Mouse (Mus musculus) neural tube, embryonic 13.5 days (tissue): ENCODE measurements around the gene Klf3. TPM values are rescaled to one million over a fixed set of nuclear protein-coding genes. Genes with fewer than 3 reads are reported as not detected.
A peak's percentile ranks its signal among the peaks of the same experiment; 100 is the strongest.

Experiments used
- ATAC-seq: fragments of 200-750 bp; cut with Nextera tagmentation; 2 replicates; pipeline ENCODE4 v1.8.0; 2017; ENCODE audit warnings: low read depth, mild to moderate bottlenecking, moderate TSS enrichment, moderate library complexity
- H3K27ac ChIP-seq: fragments of 300-500 bp; sonication (generic); replicated peaks from 2 replicates; pipeline ENCODE4 v1.5.1; 2015; ENCODE audit warnings: moderate library complexity, mild to moderate bottlenecking, inconsistent platforms
- H3K27me3 ChIP-seq: fragments of 300-500 bp; sonication (generic); 2 replicates; pipeline ENCODE4 v1.6.1; 2015; ENCODE audit warnings: mild to moderate bottlenecking, inconsistent platforms
- H3K36me3 ChIP-seq: fragments of 300-500 bp; sonication (generic); 2 replicates; pipeline ENCODE4 v1.6.1; 2015; ENCODE audit warnings: mild to moderate bottlenecking, inconsistent platforms
- H3K4me1 ChIP-seq: fragments of 300-500 bp; sonication (generic); replicated peaks from 2 replicates; pipeline ENCODE4 v1.6.1; 2015; ENCODE audit warnings: inconsistent platforms
- H3K4me2 ChIP-seq: fragments of 300-500 bp; sonication (generic); 2 replicates; pipeline ENCODE4 v1.6.1; 2015; ENCODE audit warnings: inconsistent platforms, mild to moderate bottlenecking, moderate library complexity
- H3K4me3 ChIP-seq: fragments of 300-500 bp; sonication (generic); 2 replicates; pipeline ENCODE4 v1.5.1; 2015; ENCODE audit warnings: mild to moderate bottlenecking, inconsistent platforms
- H3K9ac ChIP-seq: fragments of 300-500 bp; sonication (generic); 2 replicates; pipeline ENCODE4 v1.6.1; 2015; ENCODE audit warnings: moderate library complexity, mild to moderate bottlenecking, inconsistent platforms
- H3K9me3 ChIP-seq: fragments of 300-500 bp; sonication (generic); 2 replicates; pipeline ENCODE4 v1.6.1; 2016; ENCODE audit warnings: inconsistent platforms
- WGBS: fragments of 180-500 bp; shearing (Covaris S2); methylation state at CpG from one replicate; pipeline ENCODE4 v1.1.7; 2015; 5-methylcytosine and 5-hydroxymethylcytosine counted together
- polyA plus RNA-seq: library from polyadenylated mRNA; unstranded; fragments of >200 nt; fragmentation: Nextera tagmentation; extraction: Ambion mirVana; gene quantifications from 2 replicates; pipeline ENCODE4 v1.2.1, GENCODE M21; 2015

Gene Klf3
- polyA plus RNA-seq = 23.8 and 25.3 TPM in 2 replicates

DNA sequence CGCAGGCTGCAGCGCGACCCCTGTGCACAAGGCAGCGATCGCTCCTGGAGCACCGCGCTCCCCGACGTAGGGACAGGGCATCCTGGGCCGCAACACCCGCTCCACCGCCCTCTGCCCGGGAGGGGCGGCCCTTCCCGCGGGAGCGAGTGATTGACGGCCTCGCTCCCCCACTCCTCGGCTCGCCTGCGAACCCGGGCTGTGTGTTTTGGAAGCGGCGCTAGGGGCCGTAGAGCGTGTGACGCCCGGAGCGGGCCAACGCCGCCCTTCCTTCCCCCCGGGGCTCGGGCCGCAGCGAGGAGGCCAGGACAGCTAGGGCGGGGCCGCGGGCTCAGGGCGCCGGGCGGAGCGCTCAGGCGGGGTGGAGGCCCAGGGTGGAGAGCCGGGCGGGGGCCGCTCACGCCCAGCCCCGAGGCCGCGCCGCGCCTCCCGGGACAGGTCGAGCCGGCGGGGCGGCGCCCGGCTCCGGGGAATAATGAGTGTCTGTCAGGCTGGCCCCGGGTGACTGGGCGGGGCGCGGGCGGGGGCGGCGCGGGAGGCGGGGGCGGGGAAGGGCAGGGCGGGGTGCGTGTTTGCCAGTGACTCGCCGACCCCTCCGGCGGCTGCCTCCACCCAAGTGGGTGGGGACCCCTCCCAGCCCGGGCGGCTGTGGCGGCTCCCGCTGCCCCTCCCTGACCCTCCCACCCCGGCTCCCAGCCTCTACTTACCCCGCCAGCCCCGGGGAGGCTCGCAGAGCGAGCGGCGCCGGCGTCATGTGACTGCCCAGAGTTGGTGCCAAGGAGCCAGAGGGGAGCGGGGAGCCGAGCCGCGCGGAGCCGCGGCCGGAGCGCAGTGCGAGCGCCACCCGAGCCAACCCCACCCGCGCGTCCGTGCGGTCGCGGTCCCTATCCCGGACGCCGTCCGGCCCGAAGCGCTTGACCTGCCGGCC lies at the start of gene Klf3:
Gene Klf3, plus strand, starts transcription at position 594 of the 925 bp plus-strand sequence.
- no peaks in the 10 kb centered on the region for H3K36me3 ChIP-seq
- H3K27me3 ChIP-seq = no peaks in the 10 kb centered on the region
- H3K4me1 ChIP-seq = peaks cover 30% of the 10 kb centered on the region
- peak; percentile 93 for ATAC-seq
- peak within 1 kb of the TSS; percentile 88 for H3K9ac ChIP-seq
- under 1% methylated on average over 108 of the region's 116 CpGs for WGBS
- peak within 1 kb of the TSS; percentile 93 for H3K27ac ChIP-seq
- peak within 1 kb of the TSS; percentile 79 for H3K4me3 ChIP-seq
- 0 out of 2 replicates have a peak, but pooled peaks cover 4% of the 10 kb centered on the region for H3K9me3 ChIP-seq
- peak within 1 kb of the TSS; percentile 88 for H3K4me2 ChIP-seq

DNA sequence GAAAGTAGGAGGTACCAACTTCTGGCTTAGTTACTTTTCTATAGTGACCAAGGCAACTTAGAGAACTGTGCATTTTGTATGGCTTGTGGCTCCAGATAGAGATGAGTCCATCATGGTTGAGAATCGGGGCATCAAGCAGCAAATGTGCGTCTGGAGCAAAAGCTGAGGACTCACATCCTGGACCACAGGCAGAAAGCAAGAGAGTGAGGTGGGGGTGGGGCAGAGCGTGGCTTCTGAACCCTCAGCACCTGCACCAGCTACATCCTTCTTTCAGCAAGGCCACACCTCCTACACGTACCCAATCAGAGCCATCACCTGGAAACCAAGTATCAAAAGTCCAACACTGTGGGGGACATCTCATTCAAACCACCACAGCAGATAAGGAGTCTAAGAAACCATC lies 40.9 kb upstream of the Klf3 start:
- no peak overlapping the region for H3K9ac ChIP-seq
- no peaks in the 10 kb centered on the region for H3K27me3 ChIP-seq
- H3K4me3 ChIP-seq = no peak overlapping the region
- H3K4me2 ChIP-seq = no peak overlapping the region
- no peaks in the 10 kb centered on the region for H3K9me3 ChIP-seq
- no peaks in the 10 kb centered on the region for H3K4me1 ChIP-seq
- ATAC-seq = no peak
- no peak overlapping the region for H3K27ac ChIP-seq
- no peaks in the 10 kb centered on the region for H3K36me3 ChIP-seq
- WGBS = 91% methylated on average over 4 of the region's 4 CpGs

DNA sequence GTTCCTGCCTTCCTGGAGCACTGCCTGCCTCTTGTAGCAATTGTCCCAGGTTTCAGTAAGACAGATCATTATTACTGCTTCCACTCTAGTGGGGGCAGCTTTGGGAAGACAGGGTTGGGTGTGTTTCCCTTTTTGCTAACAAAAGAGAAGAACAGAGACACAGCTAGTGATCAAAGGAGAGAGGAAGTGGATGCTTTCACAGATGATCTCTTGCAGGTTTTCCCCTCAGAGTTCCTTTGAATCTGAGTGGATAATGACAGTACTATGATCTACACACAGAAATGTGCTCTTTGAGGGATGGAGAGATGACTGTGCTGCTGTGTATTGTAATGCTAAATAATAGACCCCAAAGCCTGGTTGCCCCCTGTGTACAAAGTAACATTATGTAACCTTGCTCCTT lies 38.7 kb upstream of the Klf3 start:
- H3K4me3 ChIP-seq = no peak overlapping the region
- ATAC-seq = no peak

DNA sequence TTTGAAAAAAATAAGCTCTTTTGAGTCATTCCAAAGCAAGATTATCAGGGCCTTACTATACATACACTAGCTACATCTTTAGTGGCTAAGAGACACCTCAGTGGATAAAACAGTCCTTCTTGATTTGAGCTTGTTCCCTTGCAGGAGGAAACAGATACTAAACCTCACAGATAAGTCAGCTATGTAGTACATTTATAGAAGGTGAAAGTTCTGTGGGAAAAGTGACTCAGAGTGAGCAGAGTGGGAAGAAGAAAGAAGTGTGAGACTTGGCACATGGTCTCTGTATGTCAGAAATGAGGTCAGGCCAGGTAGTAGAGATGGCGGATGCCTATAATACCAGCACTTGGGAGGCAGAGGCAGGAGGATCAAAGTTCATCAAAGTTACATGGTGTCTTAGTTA lies 37.4 kb upstream of the Klf3 start:
- no peaks in the 10 kb centered on the region for H3K27me3 ChIP-seq
- no peak overlapping the region for H3K4me2 ChIP-seq
- WGBS = 97% methylated on average over 1 of the region's 1 CpGs
- H3K36me3 ChIP-seq = no peaks in the 10 kb centered on the region
- H3K27ac ChIP-seq = no peak overlapping the region
- peaks cover 10% of the 10 kb centered on the region; the same call in 1 of the 2 replicates for H3K9me3 ChIP-seq
- no peak for ATAC-seq
- H3K4me1 ChIP-seq = no peaks in the 10 kb centered on the region
- no peak overlapping the region for H3K4me3 ChIP-seq
- no peak overlapping the region for H3K9ac ChIP-seq

More for the DNA sequence above, 38.7 kb upstream of the Klf3 start:
- Histone ChIP-seq H3K4me2 (no peak overlapping the region), H3K27me3 (no peaks in the 10 kb centered on the region), H3K9ac (no peak overlapping the region), H3K36me3 (no peaks in the 10 kb centered on the region), H3K27ac (no peak overlapping the region), H3K9me3 (peaks cover 10% of the 10 kb centered on the region; the same call in 1 of the 2 replicates), H3K4me1 (no peaks in the 10 kb centered on the region)

DNA sequence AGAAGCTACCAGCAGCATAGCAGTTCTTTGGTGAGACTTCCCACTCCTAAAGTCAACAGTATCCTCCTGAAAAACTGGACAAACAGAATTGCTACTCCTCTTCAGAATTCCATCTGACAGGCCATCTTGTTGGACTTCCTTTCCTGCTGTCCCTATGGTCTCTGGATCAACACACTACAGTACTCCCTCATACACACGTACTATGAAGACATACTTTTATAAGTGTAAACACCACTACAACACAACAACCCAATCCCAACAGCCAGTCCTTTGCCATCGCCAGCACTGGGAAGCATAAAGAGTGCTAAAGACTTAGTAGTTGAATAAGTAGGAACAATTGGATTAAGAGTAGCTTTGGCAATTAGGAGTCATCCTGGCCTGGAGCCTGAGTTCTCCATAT lies 36.6 kb upstream of the Klf3 start:
- H3K4me3 ChIP-seq = no peak overlapping the region
- no peaks in the 10 kb centered on the region for H3K27me3 ChIP-seq
- no peaks in the 10 kb centered on the region for H3K4me1 ChIP-seq
- H3K4me2 ChIP-seq = no peak overlapping the region
- H3K9me3 ChIP-seq = peaks cover 10% of the 10 kb centered on the region; the same call in 1 of the 2 replicates
- ATAC-seq = no peak
- H3K27ac ChIP-seq = no peak overlapping the region
- no peak overlapping the region for H3K9ac ChIP-seq
- no peaks in the 10 kb centered on the region for H3K36me3 ChIP-seq
- WGBS = 92% methylated on average over 2 of the region's 2 CpGs

DNA sequence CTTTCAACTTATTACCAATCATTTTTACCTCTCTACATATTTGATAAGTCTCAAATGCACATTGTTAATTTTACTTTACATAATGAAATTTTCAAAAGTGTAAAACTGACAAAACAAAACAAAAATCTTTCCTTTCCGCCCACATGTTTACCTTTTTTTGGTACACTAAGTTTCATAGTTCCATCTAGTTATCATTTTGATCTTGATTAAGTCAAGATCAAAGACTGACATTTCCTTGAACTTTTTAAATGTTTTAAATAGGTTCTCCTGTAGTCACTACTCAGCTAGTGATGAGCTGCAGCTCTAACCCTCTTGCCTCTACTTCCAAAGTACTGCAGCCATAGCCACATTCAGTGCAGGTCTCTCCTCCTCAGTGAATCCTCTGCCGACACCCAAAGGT lies 31.6 kb upstream of the Klf3 start:
- H3K27me3 ChIP-seq = no peaks in the 10 kb centered on the region
- H3K4me2 ChIP-seq = no peak overlapping the region
- no peak for ATAC-seq
- no peak overlapping the region for H3K4me3 ChIP-seq
- H3K27ac ChIP-seq = no peak overlapping the region
- H3K4me1 ChIP-seq = no peaks in the 10 kb centered on the region
- H3K9me3 ChIP-seq = peaks cover 10% of the 10 kb centered on the region; the same call in 1 of the 2 replicates
- 94% methylated on average over 2 of the region's 2 CpGs for WGBS
- H3K36me3 ChIP-seq = no peaks in the 10 kb centered on the region
- no peak overlapping the region for H3K9ac ChIP-seq

DNA sequence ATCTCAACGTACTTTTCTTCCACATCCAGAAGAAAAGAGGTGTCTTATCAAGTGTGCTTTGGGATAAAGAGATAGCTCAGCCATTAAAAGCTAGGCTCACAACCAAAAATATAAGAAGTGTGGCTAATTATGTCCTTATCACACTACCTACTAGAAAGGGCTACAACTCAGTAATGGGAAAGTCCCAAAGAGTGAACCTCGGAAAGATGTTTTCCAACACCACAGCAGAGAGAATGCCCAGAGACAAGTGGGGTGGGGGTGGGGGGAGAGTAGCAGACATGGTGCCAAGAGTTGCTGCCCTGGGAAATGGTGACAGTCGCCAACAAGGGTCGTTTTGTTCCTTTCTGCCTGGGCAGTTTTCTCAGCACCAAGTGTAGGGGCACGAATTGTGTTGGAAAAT lies 25.0 kb upstream of the Klf3 start:
- no peak for ATAC-seq
- H3K27me3 ChIP-seq = no peaks in the 10 kb centered on the region
- no peaks in the 10 kb centered on the region for H3K9me3 ChIP-seq
- no peak overlapping the region for H3K4me3 ChIP-seq
- no peak overlapping the region for H3K27ac ChIP-seq
- no peak overlapping the region for H3K9ac ChIP-seq
- 88% methylated on average over 5 of the region's 5 CpGs for WGBS
- no peak overlapping the region for H3K4me2 ChIP-seq
- no peaks in the 10 kb centered on the region for H3K4me1 ChIP-seq
- H3K36me3 ChIP-seq = no peaks in the 10 kb centered on the region

DNA sequence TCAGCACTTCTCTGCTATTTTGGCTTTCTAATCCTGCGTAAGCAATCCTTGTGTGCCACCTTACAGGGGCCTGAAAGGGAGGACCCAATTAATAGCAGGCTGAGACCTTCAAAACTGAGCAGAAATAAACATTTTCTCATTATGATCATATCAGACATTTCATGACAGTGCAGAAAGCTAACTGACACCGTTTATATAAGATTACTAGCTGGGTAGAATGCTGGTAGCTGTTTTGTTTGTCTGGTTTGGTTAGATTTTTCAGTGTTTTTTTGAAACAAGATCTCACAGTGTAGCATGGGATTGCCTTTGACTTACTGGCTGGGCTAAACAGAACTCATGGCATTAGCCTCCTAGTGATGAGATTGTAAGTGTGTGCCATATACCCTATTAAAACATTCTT lies 23.9 kb upstream of the Klf3 start:
- no peaks in the 10 kb centered on the region for H3K9me3 ChIP-seq
- no peak overlapping the region for H3K9ac ChIP-seq
- no peak for ATAC-seq
- no peaks in the 10 kb centered on the region for H3K27me3 ChIP-seq
- H3K4me1 ChIP-seq = no peaks in the 10 kb centered on the region
- H3K4me2 ChIP-seq = no peak overlapping the region
- no peak overlapping the region for H3K27ac ChIP-seq
- H3K4me3 ChIP-seq = no peak overlapping the region
- H3K36me3 ChIP-seq = no peaks in the 10 kb centered on the region
- 86% methylated on average over 2 of the region's 2 CpGs for WGBS

DNA sequence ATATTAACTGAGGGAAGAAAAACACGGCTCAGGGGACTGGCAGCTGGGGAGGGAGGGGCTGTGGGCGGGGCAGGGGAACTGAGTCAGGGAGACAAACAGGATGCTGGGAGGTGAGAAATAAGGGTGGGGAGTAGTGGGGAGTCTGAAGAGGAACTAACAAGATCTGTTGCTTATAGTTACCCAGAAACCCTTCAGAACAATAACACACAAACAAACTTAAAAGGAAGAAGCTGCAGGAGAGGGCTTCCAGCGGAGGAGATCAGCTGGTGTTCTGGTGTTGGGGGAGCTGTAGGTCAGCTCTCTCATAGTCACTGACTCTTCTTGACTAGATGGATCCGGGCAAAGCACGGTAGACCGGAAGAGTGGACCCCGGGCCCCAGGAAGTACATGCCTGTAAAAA lies 22.4 kb upstream of the Klf3 start:
- no peaks in the 10 kb centered on the region for H3K4me1 ChIP-seq
- H3K27ac ChIP-seq = no peak overlapping the region
- no peaks in the 10 kb centered on the region for H3K9me3 ChIP-seq
- H3K4me3 ChIP-seq = no peak overlapping the region
- no peak overlapping the region for H3K4me2 ChIP-seq
- 67% methylated on average over 7 of the region's 7 CpGs for WGBS
- no peaks in the 10 kb centered on the region for H3K36me3 ChIP-seq
- no peak overlapping the region for H3K9ac ChIP-seq
- no peaks in the 10 kb centered on the region for H3K27me3 ChIP-seq
- ATAC-seq = no peak

DNA sequence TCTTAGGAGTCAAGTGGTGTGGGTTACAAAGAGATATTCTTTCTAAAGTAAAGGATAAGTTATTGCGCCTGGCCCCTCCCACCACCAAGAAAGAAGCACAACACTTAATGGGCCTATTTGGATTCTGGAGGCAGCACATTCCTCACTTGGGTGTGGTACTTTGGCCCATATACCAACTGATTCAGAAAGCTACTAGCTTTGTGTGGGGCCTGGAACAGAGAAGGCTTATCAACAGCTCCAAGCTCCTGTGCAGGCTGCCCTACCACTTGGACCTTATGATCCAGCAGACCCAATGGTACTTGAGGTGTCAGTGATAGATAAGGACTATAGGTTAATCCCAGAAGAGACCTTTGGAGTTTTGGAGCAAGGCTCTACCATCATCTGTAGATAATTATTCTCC lies 15.0 kb upstream of the Klf3 start:
- Histone ChIP-seq H3K4me1 (no peaks in the 10 kb centered on the region), H3K9me3 (no peaks in the 10 kb centered on the region), H3K9ac (no peak overlapping the region), H3K4me2 (no peak overlapping the region), H3K36me3 (no peaks in the 10 kb centered on the region), H3K4me3 (no peak overlapping the region), H3K27ac (no peak overlapping the region), H3K27me3 (no peaks in the 10 kb centered on the region)
- WGBS = 100% methylated on average over 1 of the region's 1 CpGs
- no peak for ATAC-seq

DNA sequence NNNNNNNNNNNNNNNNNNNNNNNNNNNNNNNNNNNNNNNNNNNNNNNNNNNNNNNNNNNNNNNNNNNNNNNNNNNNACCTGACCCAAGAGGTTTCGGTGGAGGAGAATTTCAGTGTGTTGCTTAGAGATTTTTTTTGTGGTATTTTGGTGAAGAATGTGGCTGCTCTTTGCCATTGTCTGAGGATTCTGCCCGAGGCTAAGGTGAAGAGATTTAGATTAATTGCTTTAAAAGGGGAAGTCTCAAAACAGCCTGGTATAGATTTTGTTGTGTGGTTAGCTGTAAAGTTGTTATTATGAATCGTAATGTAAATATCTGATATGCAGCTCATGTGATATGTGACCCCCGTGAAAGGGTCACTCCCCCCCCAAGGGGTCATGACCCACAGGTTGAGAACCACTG lies 5.0 kb upstream of the Klf3 start:
- peaks cover 16% of the 10 kb centered on the region; the same call in 1 of the 2 replicates for H3K9me3 ChIP-seq
- H3K27ac ChIP-seq = no peak overlapping the region
- no peak overlapping the region for H3K4me3 ChIP-seq
- no peak overlapping the region for H3K9ac ChIP-seq
- 0 out of 2 replicates have a peak, but pooled peaks cover 4% of the 10 kb centered on the region for H3K4me1 ChIP-seq
- ATAC-seq = no peak
- H3K27me3 ChIP-seq = no peaks in the 10 kb centered on the region
- H3K4me2 ChIP-seq = no peak overlapping the region
- WGBS = 83% methylated on average over 4 of the region's 4 CpGs
- no peaks in the 10 kb centered on the region for H3K36me3 ChIP-seq

DNA sequence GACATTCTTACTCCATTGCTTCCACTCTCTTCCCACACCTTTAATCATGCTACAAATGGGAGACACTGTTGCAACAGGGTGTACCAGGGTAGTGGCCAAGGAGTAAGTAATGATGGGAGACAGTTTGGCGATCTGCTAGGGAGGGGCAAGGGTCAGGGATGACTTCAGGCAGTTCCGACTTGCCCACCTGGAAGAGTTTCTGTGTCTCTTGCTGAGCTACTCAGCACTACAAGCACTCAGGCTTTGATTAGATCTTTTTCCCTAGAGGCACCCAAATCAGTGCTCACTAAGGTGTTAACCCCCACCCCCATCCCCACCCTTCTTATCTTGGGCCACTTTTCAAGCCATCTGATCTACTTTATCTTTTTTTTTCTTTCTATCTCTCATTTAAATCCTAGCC lies 1.6 kb upstream of the Klf3 start:
- no peak for ATAC-seq
- Histone ChIP-seq H3K36me3 (no peaks in the 10 kb centered on the region), H3K4me3 (no peak overlapping the region), H3K4me1 (peaks cover 23% of the 10 kb centered on the region), H3K27ac (no peak overlapping the region), H3K4me2 (no peak overlapping the region), H3K9me3 (0 out of 2 replicates have a peak, but pooled peaks cover 4% of the 10 kb centered on the region), H3K9ac (no peak overlapping the region), H3K27me3 (no peaks in the 10 kb centered on the region)
- WGBS = 82% methylated on average over 2 of the region's 2 CpGs
